Mouse (Mus musculus): ENCODE measurements around the gene Tmem98. TPM values are rescaled to one million over a fixed set of nuclear protein-coding genes. Genes with fewer than 3 reads are reported as not detected.

Tmem98 gene
- 0.35 TPM for total RNA-seq (2023)

GRCm38 (mm10) chr11:80809993-80810821 lies at the start of gene Tmem98:
TSS of gene Tmem98 (plus strand) at chr11:80810175.

GRCm38 (mm10) chr11:80779527-80780344 lies 30.2 kb upstream of the Tmem98 start, which contains the start of gene Myo1d:
TSS of gene Myo1d (minus strand) at chr11:80780025.

GRCm38 (mm10) chr11:80858065-80858464 lies 48.1 kb downstream of the Tmem98 start, which contains the start of gene Spaca3:
TSS of gene Spaca3 (plus strand) at chr11:80858365.

Other genes with a start within 250 kb of the Tmem98 start
- gene Myo1d, start 30.1 kb upstream of the Tmem98 start, total RNA-seq (2023) = 1.2 TPM
- gene Spaca3, start 48.2 kb downstream of the Tmem98 start, total RNA-seq (2023) = not detected

Data from CD4-positive naive resting alpha-beta T cell, adult 57 days (primary cell).